Mouse (Mus musculus) liver, embryonic 14.5 days (tissue): Measurements from ENCODE around the gene Pfdn6.
"Not testable (repeated sequence)": the region's sequence is repeated elsewhere in the genome, so short reads cannot be mapped to it uniquely, and the experiment has no call there.

Experiments
- CTCF ChIP-seq: IDR thresholded peaks from 2 replicates; pipeline ENCODE4 v1.5.1; 2016; ENCODE audit warnings: antibody characterized with exemption, low read depth, control low read depth
- EP300 ChIP-seq: IDR thresholded peaks from 2 replicates; pipeline ENCODE4 v1.6.1; 2016; ENCODE audit warnings: antibody characterized with exemption, low read depth

DNA sequence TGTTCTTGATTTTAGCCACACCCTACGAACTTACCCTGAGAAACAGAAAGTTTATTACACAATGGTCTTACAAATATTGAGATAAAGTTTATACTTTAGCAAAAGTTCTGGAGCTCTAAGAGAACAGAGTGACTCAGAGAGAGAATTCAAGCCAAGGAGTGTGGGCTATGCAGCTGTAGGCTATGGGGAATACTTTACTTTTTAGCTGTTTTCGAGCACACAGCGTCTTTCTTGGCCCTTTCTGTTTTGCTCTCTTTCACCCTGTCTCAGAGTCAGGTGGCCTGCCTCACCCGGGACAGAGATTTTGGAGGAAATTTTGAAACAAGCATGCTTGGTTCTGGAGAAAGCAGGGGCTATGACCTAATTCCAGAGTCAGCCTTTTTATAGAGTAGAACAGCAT is 42.0 kb downstream of the Pfdn6 start:
- TF ChIP-seq CTCF, EP300: not testable (repeated sequence)
